Mouse (Mus musculus): ENCODE data around the gene Med23.

Gene Med23

DNA sequence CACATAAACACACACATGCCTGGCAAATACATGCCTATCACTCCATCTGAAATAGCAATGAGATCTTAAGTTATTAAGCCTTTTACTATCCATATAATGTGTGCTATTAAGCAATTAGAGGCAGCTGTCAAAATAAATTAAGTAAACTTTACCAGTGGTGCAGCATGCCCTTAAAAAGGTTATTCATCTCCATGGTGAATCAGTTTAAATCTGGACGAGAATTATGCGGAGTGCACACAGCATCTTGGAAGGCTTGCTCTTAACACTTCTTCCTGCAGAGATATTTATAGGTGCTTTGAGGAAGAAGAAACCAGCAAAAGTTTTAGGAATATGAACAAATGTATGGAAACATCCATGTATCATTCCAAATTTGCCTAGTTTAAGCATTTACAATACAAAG lies 92.1 kb downstream of the Med23 start:
- DNase-seq (ENCODE audit: low read depth): no peak
